Mouse (Mus musculus) liver, embryonic 15.5 days (tissue): Measurements from ENCODE around the gene Stx8. TPM values are rescaled to one million over a fixed set of nuclear protein-coding genes. Genes with fewer than 3 reads are reported as not detected.

Experiments used
- ATAC-seq: fragments of 200-750 bp; cut with Nextera tagmentation; 2 replicates; pipeline ENCODE4 v1.8.0; 2017; ENCODE audit warnings: moderate number of reproducible peaks, mild to moderate bottlenecking, moderate library complexity; ENCODE audit not compliant: insufficient read depth
- H3K27ac ChIP-seq: fragments of 300-500 bp; sonication (generic); replicated peaks from 2 replicates; pipeline ENCODE4 v1.5.1; 2015; ENCODE audit warnings: mild to moderate bottlenecking, inconsistent platforms
- H3K27me3 ChIP-seq: fragments of 300-500 bp; sonication (generic); 2 replicates; pipeline ENCODE4 v1.6.1; 2015; ENCODE audit warnings: mild to moderate bottlenecking, inconsistent platforms
- H3K36me3 ChIP-seq: fragments of 300-500 bp; sonication (generic); replicated peaks from 2 replicates; pipeline ENCODE4 v1.6.1; 2015; ENCODE audit warnings: moderate library complexity, mild to moderate bottlenecking, inconsistent platforms
- H3K4me1 ChIP-seq: fragments of 300-500 bp; sonication (generic); replicated peaks from 2 replicates; pipeline ENCODE4 v1.6.1; 2015; ENCODE audit warnings: inconsistent platforms
- H3K4me2 ChIP-seq: fragments of 300-500 bp; sonication (generic); 2 replicates; pipeline ENCODE4 v1.6.1; 2015; ENCODE audit warnings: moderate library complexity, mild to moderate bottlenecking, inconsistent platforms
- H3K4me3 ChIP-seq: fragments of 300-500 bp; sonication (generic); replicated peaks from 2 replicates; pipeline ENCODE4 v1.5.1; 2015; ENCODE audit warnings: mild to moderate bottlenecking, inconsistent platforms
- H3K9ac ChIP-seq: fragments of 300-500 bp; sonication (generic); 2 replicates; pipeline ENCODE4 v1.6.1; 2015; ENCODE audit warnings: moderate library complexity, mild to moderate bottlenecking, inconsistent platforms
- H3K9me3 ChIP-seq: fragments of 300-500 bp; sonication (generic); replicated peaks from 2 replicates; pipeline ENCODE4 v1.6.1; 2016; ENCODE audit warnings: inconsistent platforms
- WGBS: fragments of 180-500 bp; shearing (Covaris S2); methylation state at CpG from one replicate; pipeline ENCODE4 v1.1.7; 2015; ENCODE audit warnings: mixed read lengths; ENCODE audit not compliant: insufficient replicate concordance; 5-methylcytosine and 5-hydroxymethylcytosine counted together
- polyA plus RNA-seq: library from polyadenylated mRNA; unstranded; fragments of >200 nt; fragmentation: Nextera tagmentation; extraction: Ambion mirVana; gene quantifications from 2 replicates; pipeline ENCODE4 v1.2.1, GENCODE M21; 2015

Gene Stx8
- polyA plus RNA-seq, 1 experiment from 2014 or later: 20.0 TPM

DNA sequence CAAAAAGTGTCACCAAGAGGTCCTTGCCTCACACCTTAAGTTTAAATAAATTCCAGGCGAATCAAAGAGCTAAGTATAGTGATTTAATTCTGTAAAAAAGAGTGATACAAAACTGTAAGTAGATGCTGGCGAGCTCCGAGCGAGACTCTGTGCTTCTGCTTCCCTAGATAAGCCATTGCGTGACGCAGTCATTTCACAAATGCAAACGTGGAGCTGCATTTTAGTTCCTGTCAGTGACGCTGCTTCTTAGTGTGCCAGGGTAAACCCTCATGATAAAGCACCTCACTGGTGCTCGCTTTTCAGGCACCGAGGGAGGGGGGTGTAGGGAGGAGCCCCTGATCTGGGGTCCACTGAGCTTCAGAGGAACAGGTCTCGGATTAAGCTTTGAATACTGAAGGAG lies 53.2 kb downstream of the Stx8 start:
- no peak overlapping the region for H3K4me2 ChIP-seq
- no peaks in the 10 kb centered on the region for H3K27me3 ChIP-seq
- no peak overlapping the region for H3K9ac ChIP-seq
- no peak for ATAC-seq
- H3K9me3 ChIP-seq: no peaks in the 10 kb centered on the region
- no peaks in the 10 kb centered on the region for H3K36me3 ChIP-seq
- WGBS: 43% methylated on average over 11 of the region's 11 CpGs
- no peak overlapping the region for H3K27ac ChIP-seq
- H3K4me3 ChIP-seq: no peak overlapping the region
- no peaks in the 10 kb centered on the region for H3K4me1 ChIP-seq

- H3K36me3 ChIP-seq: no peaks in the 10 kb centered on the region
- H3K4me3 ChIP-seq: no peak overlapping the region
- no peak overlapping the region for H3K27ac ChIP-seq
- H3K9me3 ChIP-seq: no peaks in the 10 kb centered on the region
- no peaks in the 10 kb centered on the region for H3K4me1 ChIP-seq
- WGBS: 64% methylated on average over 7 of the region's 7 CpGs
- no peaks in the 10 kb centered on the region for H3K27me3 ChIP-seq
- ATAC-seq: no peak
- H3K4me2 ChIP-seq: no peak overlapping the region
- no peak overlapping the region for H3K9ac ChIP-seq
These were observed 56.0 kb downstream of the Stx8 start for GRCm38 (mm10) chr11:68021976-68022375.

DNA sequence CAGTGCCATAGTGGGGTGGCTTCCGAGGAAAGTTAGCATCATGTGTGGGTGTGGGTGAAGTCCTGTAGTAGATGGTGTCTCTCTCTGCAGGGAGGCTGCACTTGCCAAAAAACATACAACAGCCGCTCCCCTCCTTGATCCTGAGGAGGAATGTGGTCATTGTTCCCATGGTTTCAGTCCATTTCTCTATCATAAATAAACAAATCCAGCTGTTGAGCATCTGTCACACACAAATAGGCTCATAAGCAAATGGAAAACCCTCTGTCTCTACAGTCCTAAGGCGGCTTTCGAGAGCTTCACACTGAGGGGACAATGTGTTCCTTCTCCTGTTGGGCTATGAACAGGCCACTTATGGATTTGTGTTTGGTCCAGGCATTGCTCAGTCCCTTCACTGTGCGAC lies 56.9 kb downstream of the Stx8 start:
- no peak for ATAC-seq
- no peak overlapping the region for H3K27ac ChIP-seq

GRCm38 (mm10) chr11:68023811-68024369 lies 57.9 kb downstream of the Stx8 start:
- no peak overlapping the region for H3K27ac ChIP-seq
- H3K4me3 ChIP-seq: no peak overlapping the region
- no peak overlapping the region for H3K9ac ChIP-seq
- H3K9me3 ChIP-seq: no peaks in the 10 kb centered on the region
- ATAC-seq: no peak
- no peaks in the 10 kb centered on the region for H3K36me3 ChIP-seq
- peaks cover 4% of the 10 kb centered on the region; the same call in 1 of the 2 replicates for H3K4me1 ChIP-seq
- no peak overlapping the region for H3K4me2 ChIP-seq
- 54% methylated on average over 8 of the region's 8 CpGs for WGBS
- H3K27me3 ChIP-seq: no peaks in the 10 kb centered on the region

More for the DNA sequence above, 56.9 kb downstream of the Stx8 start:
- H3K9me3 ChIP-seq: no peaks in the 10 kb centered on the region
- WGBS: 68% methylated on average over 5 of the region's 5 CpGs
- no peaks in the 10 kb centered on the region for H3K36me3 ChIP-seq
- H3K4me1 ChIP-seq: no peaks in the 10 kb centered on the region
- no peak overlapping the region for H3K9ac ChIP-seq
- H3K27me3 ChIP-seq: no peaks in the 10 kb centered on the region
- no peak overlapping the region for H3K4me3 ChIP-seq
- no peak overlapping the region for H3K4me2 ChIP-seq

DNA sequence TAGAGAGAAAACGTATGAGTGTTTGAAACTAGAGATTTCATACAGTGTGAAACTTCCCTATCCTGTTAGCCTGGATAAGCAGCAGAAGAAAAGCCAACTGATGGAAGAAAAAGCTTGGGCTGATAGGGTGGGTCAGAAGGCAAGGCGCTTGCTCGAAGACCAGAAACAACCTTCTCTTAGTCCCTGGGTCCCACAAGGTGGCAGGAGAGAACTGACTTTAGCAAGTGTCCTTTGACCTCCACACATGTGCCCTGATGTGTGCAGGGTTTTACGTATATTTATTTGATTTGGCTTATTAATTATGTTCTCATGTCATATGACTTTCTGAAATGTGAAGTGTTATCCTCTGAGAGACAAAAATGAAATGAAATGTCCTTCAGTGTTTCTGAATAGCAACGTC lies 60.6 kb downstream of the Stx8 start:
- ATAC-seq: no peak
- Histone ChIP-seq H3K4me3 (no peak overlapping the region), H3K9ac (no peak overlapping the region), H3K36me3 (no peaks in the 10 kb centered on the region), H3K4me1 (peaks cover 7% of the 10 kb centered on the region), H3K9me3 (no peaks in the 10 kb centered on the region), H3K27me3 (no peaks in the 10 kb centered on the region), H3K27ac (no peak overlapping the region), H3K4me2 (no peak overlapping the region)
- 66% methylated on average over 5 of the region's 5 CpGs for WGBS

GRCm38 (mm10) chr11:68029079-68029478 lies 63.1 kb downstream of the Stx8 start:
- no peak overlapping the region for H3K9ac ChIP-seq
- H3K36me3 ChIP-seq: no peaks in the 10 kb centered on the region
- H3K27ac ChIP-seq: no peak overlapping the region
- H3K27me3 ChIP-seq: no peaks in the 10 kb centered on the region
- 40% methylated on average over 4 of the region's 4 CpGs for WGBS
- no peak overlapping the region for H3K4me2 ChIP-seq
- H3K9me3 ChIP-seq: no peaks in the 10 kb centered on the region
- peaks cover 7% of the 10 kb centered on the region for H3K4me1 ChIP-seq
- H3K4me3 ChIP-seq: no peak overlapping the region
- no peak for ATAC-seq

- no peaks in the 10 kb centered on the region for H3K36me3 ChIP-seq
- H3K9me3 ChIP-seq: no peaks in the 10 kb centered on the region
- no peak overlapping the region for H3K4me3 ChIP-seq
- H3K27ac ChIP-seq: no peak overlapping the region
- ATAC-seq: no peak
- peaks cover 7% of the 10 kb centered on the region for H3K4me1 ChIP-seq
- 51% methylated on average over 3 of the region's 3 CpGs for WGBS
- H3K4me2 ChIP-seq: no peak overlapping the region
- H3K9ac ChIP-seq: no peak overlapping the region
- H3K27me3 ChIP-seq: no peaks in the 10 kb centered on the region
These were observed 63.9 kb downstream of the Stx8 start for GRCm38 (mm10) chr11:68029871-68030270.

DNA sequence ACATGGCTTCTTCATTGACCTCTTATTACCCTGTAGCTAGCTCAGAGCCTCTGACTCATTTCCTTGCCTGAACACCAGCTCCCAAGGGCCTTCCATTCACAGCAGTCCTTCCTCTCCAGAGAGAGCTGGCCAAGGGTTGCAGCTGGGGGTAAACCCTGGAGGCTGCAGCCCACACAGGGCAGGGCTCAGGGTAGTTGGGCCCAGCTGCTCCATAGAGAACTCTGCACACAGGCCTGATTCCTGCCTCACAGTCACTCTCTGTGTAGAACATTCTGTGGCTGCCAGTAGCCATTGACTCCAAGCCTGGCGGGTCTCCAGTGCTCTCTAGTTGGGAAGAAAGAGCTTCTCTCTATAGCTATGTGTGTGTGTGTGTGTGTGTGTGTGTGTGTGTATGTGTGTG lies 64.8 kb downstream of the Stx8 start:
- 64% methylated on average over 1 of the region's 1 CpGs for WGBS
- H3K4me2 ChIP-seq: no peak overlapping the region
- H3K36me3 ChIP-seq: no peaks in the 10 kb centered on the region
- no peak overlapping the region for H3K9ac ChIP-seq
- H3K4me3 ChIP-seq: no peak overlapping the region
- H3K27ac ChIP-seq: no peak overlapping the region
- ATAC-seq: no peak
- H3K27me3 ChIP-seq: no peaks in the 10 kb centered on the region
- H3K4me1 ChIP-seq: peaks cover 7% of the 10 kb centered on the region
- H3K9me3 ChIP-seq: no peaks in the 10 kb centered on the region

- H3K27ac ChIP-seq: no peak overlapping the region
- 72% methylated on average over 2 of the region's 2 CpGs for WGBS
- no peaks in the 10 kb centered on the region for H3K9me3 ChIP-seq
- no peaks in the 10 kb centered on the region for H3K36me3 ChIP-seq
- peaks cover 7% of the 10 kb centered on the region for H3K4me1 ChIP-seq
- H3K4me2 ChIP-seq: no peak overlapping the region
- no peak overlapping the region for H3K9ac ChIP-seq
- no peaks in the 10 kb centered on the region for H3K27me3 ChIP-seq
- no peak for ATAC-seq
- H3K4me3 ChIP-seq: no peak overlapping the region
These were observed 66.5 kb downstream of the Stx8 start for GRCm38 (mm10) chr11:68032448-68032847.

DNA sequence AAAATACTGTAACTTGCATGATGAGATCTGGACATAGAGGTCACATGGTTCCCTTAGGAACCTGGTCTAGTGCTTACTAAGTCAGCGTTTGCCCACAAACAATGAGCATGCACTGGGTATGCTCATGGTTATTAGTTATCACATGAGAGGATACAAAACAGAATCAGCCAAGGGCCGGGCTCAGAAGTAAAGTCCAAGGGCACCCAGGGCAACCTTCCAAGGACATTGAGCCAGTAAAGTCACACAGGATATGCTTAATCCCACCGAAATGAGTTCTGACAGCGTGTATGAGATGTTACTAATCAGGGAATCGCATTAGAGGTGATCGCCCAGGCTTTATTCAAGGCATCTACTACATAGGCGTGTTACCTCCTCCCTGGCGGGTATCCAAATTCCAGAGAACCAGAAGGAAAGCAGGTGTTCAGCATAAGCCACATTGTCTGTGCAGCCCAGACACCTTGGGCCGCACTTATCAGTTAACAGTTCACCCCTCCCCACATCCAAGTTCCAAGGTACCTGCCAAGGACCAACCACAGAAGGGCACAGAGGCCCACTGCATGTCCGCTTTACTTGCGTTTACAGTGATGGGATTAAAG lies 67.4 kb downstream of the Stx8 start:
- Histone ChIP-seq H3K27me3 (no peaks in the 10 kb centered on the region), H3K36me3 (no peaks in the 10 kb centered on the region), H3K4me3 (no peak overlapping the region), H3K9me3 (no peaks in the 10 kb centered on the region), H3K9ac (no peak overlapping the region), H3K27ac (no peak overlapping the region), H3K4me1 (peaks cover 7% of the 10 kb centered on the region), H3K4me2 (no peak overlapping the region)
- 65% methylated on average over 11 of the region's 11 CpGs for WGBS
- ATAC-seq: no peak

GRCm38 (mm10) chr11:68034422-68034821 lies 68.4 kb downstream of the Stx8 start:
- Histone ChIP-seq H3K9me3 (no peaks in the 10 kb centered on the region), H3K9ac (no peak overlapping the region), H3K4me3 (no peak overlapping the region), H3K4me1 (no peaks in the 10 kb centered on the region), H3K27me3 (no peaks in the 10 kb centered on the region), H3K27ac (no peak overlapping the region), H3K36me3 (no peaks in the 10 kb centered on the region), H3K4me2 (no peak overlapping the region)
- ATAC-seq: no peak
- WGBS: 62% methylated on average over 5 of the region's 5 CpGs

DNA sequence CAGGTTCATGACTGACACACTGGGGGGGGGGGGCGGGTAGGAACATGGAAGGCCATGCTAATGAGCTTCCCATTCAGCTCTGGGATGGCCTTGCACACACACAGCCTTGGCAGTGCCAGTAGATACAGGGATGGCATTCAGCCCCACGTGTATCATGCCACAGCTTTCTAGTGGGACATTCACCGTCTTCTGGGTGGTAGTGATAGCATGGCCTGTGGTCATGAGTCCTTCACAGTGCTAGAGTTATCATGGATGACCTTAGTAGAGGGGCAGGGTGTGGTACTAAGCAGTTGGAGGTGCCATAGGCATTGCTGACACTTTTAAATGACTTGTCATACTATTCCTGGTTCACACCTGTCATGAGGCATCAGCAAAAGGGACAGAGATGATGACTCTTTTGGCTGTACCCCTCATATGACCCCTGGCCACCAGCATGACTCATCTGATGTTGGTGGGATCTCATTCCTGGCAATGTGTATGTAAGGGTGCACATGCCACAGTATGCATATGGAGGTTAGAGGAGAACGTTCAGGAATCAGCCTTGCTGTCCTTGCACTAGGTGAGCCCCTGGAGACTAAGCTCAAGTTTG lies 69.4 kb downstream of the Stx8 start:
- Histone ChIP-seq H3K4me3 (no peak overlapping the region), H3K36me3 (no peaks in the 10 kb centered on the region), H3K9ac (no peak overlapping the region), H3K9me3 (no peaks in the 10 kb centered on the region), H3K27me3 (no peaks in the 10 kb centered on the region), H3K27ac (no peak overlapping the region), H3K4me2 (no peak overlapping the region), H3K4me1 (no peaks in the 10 kb centered on the region)
- ATAC-seq: no peak
- 51% methylated on average over 4 of the region's 4 CpGs for WGBS
